Mouse (Mus musculus): ENCODE data around the gene Ciita. TPM values are rescaled to one million over a fixed set of nuclear protein-coding genes. Genes with fewer than 3 reads are reported as not detected.

Gene Ciita
- total and polyA plus RNA-seq, 3 experiments: 39.1 to 69.6 (median 39.8) TPM

- no peak for TF ChIP-seq MAZ (IDR thresholded peaks at IDR 0.05; ENCODE audit: low read depth, low read length)
- TF ChIP-seq E2F4 (IDR thresholded peaks at IDR 0.05; ENCODE audit: insufficient replicate concordance, low read depth, low read length): no peak
- no peak for TF ChIP-seq IRF4 (IDR thresholded peaks at IDR 0.05; ENCODE audit: low read depth, low read length)
- no peak for TF ChIP-seq CTCF (conservative IDR thresholded peaks at IDR 0.05 in 1 of 2, IDR thresholded peaks at IDR 0.05 in 1 of 2; ENCODE audit: low read depth in 2 of 2, low read length in 2 of 2)
- TF ChIP-seq TCF12 (IDR thresholded peaks at IDR 0.05; ENCODE audit: low read depth, low read length): no peak
- TF ChIP-seq NRF1 (IDR thresholded peaks at IDR 0.05; ENCODE audit: low read depth, low read length): no peak
- no peak for TF ChIP-seq HCFC1 (IDR thresholded peaks at IDR 0.05; ENCODE audit: low read depth, low read length)
- no peak for TF ChIP-seq ETS1 (conservative IDR thresholded peaks at IDR 0.05; ENCODE audit: low read depth, low read length)
- TF ChIP-seq MAX (IDR thresholded peaks at IDR 0.05; ENCODE audit: low read length): no peak
- TF ChIP-seq JUND (conservative IDR thresholded peaks at IDR 0.05; ENCODE audit: low read depth, low read length): no peak
- TF ChIP-seq EP300 (IDR thresholded peaks at IDR 0.05; ENCODE audit: low read length): no peak
- TF ChIP-seq ZKSCAN1 (IDR thresholded peaks at IDR 0.05; ENCODE audit: borderline replicate concordance, low read depth, low read length): no peak
- TF ChIP-seq MXI1 (IDR thresholded peaks at IDR 0.05; ENCODE audit: low read depth, low read length): no peak
- TF ChIP-seq POLR2AphosphoS2 (IDR thresholded peaks at IDR 0.05; ENCODE audit: low read depth, low read length): no peak
- TF ChIP-seq CHD2 (IDR thresholded peaks at IDR 0.05; ENCODE audit: low read length): no peak
- no peak for TF ChIP-seq KAT2A (IDR thresholded peaks at IDR 0.05; ENCODE audit: insufficient replicate concordance, low read length)
- no peak overlapping the region for H3K27ac ChIP-seq (ENCODE audit: insufficient read depth, low read depth)
- no peaks in the 10 kb centered on the region for H3K4me1 ChIP-seq (ENCODE audit: control insufficient read depth in 1 of 2, insufficient read depth in 2 of 2)
- in situ Hi-C loops (cut with MboI; ENCODE audit: low pct_ligation_motif_present, low pct_unique_long_range_greater_than_20kb, low sequenced_read_pairs): no loop called here
- dilution Hi-C loops (cut with MboI; ENCODE audit: extremely low pct_ligation_motif_present, extremely low pct_unique_long_range_greater_than_20kb, low sequenced_read_pairs): no loop called here
- no peak overlapping the region for H3K4me2 ChIP-seq (ENCODE audit: insufficient read depth, low read depth, poor library complexity, severe bottlenecking)
- 0 out of 2 replicates have a peak, but pooled peaks cover under 1% of the 10 kb centered on the region for H3K79me2 ChIP-seq (replicated peaks; ENCODE audit: control insufficient read depth, extremely low read depth, insufficient read depth, poor library complexity, severe bottlenecking)
- H3K27me3 ChIP-seq (replicated peaks): no peaks in the 10 kb centered on the region
- DNase-seq (ENCODE audit: extremely low read depth): no peak
- H3K9ac ChIP-seq (ENCODE audit: insufficient read depth, low read depth): no peak overlapping the region
- peaks cover 30 to 52% of the 10 kb centered on the region in 2 experiments for H3K36me3 ChIP-seq (replicated peaks in 1 of 2; ENCODE audit: control insufficient read depth in 1 of 2, insufficient read depth in 1 of 2, low read length in 1 of 2)
- no peaks in the 10 kb centered on the region for H3K9me3 ChIP-seq (replicated peaks; ENCODE audit: low read length)
- H3K4me3 ChIP-seq (replicated peaks in 1 of 3; ENCODE audit: low read depth in 2 of 3, low read length in 2 of 3, poor library complexity in 1 of 3): no peak overlapping the region
Observed at GRCm38 (mm10) chr16:10559991-10560390, 80.1 kb downstream of the Ciita start.

GRCm38 (mm10) chr16:10565278-10565885 lies 85.5 kb downstream of the Ciita start:
- in situ Hi-C loops (cut with MboI; ENCODE audit: low pct_ligation_motif_present, low pct_unique_long_range_greater_than_20kb, low sequenced_read_pairs): no loop called here

More at GRCm38 (mm10) chr16:10565278-10565885, 85.5 kb downstream of the Ciita start:
- Histone ChIP-seq H3K27ac (ENCODE audit: insufficient read depth, low read depth) (no peak overlapping the region), H3K4me2 (ENCODE audit: insufficient read depth, low read depth, poor library complexity, severe bottlenecking) (no peak overlapping the region), H3K36me3 (replicated peaks in 1 of 2; ENCODE audit: control insufficient read depth in 1 of 2, insufficient read depth in 1 of 2, low read length in 1 of 2) (peaks cover 38 to 83% of the 10 kb centered on the region in 2 experiments), H3K27me3 (replicated peaks) (no peaks in the 10 kb centered on the region), H3K9ac (ENCODE audit: insufficient read depth, low read depth) (no peak overlapping the region), H3K4me1 (ENCODE audit: control insufficient read depth in 1 of 2, insufficient read depth in 2 of 2) (peaks cover 2 to 15% of the 10 kb centered on the region in 2 experiments; a peak in 3 of 4 replicates), H3K4me3 (replicated peaks in 1 of 3; ENCODE audit: low read depth in 2 of 3, low read length in 2 of 3, poor library complexity in 1 of 3) (no peak overlapping the region), H3K9me3 (replicated peaks; ENCODE audit: low read length) (no peaks in the 10 kb centered on the region), H3K79me2 (replicated peaks; ENCODE audit: control insufficient read depth, extremely low read depth, insufficient read depth, poor library complexity, severe bottlenecking) (no peaks in the 10 kb centered on the region)
- TF ChIP-seq IRF4 (IDR thresholded peaks at IDR 0.05; ENCODE audit: low read depth, low read length) (no peak), JUND (conservative IDR thresholded peaks at IDR 0.05; ENCODE audit: low read depth, low read length) (no peak), USF1 (IDR thresholded peaks at IDR 0.05; ENCODE audit: low read depth, low read length) (no peak), KAT2A (IDR thresholded peaks at IDR 0.05; ENCODE audit: insufficient replicate concordance, low read length) (no peak), MXI1 (IDR thresholded peaks at IDR 0.05; ENCODE audit: low read depth, low read length) (no peak), UBTF (IDR thresholded peaks at IDR 0.05; ENCODE audit: low read depth, low read length) (no peak), SMC3 (IDR thresholded peaks at IDR 0.05; ENCODE audit: low read depth, low read length) (peak; percentile 88), USF2 (conservative IDR thresholded peaks at IDR 0.05; ENCODE audit: low read depth, low read length) (no peak), MAZ (IDR thresholded peaks at IDR 0.05; ENCODE audit: low read depth, low read length) (0 out of 2 replicates have a peak, but pooled peaks have one; percentile 59), ZMIZ1 (IDR thresholded peaks at IDR 0.05; ENCODE audit: low read depth, low read length) (no peak), MAX (IDR thresholded peaks at IDR 0.05; ENCODE audit: low read length) (no peak), MEF2A (IDR thresholded peaks at IDR 0.05; ENCODE audit: borderline replicate concordance, low read depth, low read length) (peak; percentile 41; the same call in 1 of the 2 replicates), CTCF (conservative IDR thresholded peaks at IDR 0.05 in 1 of 2, IDR thresholded peaks at IDR 0.05 in 1 of 2; ENCODE audit: low read depth in 2 of 2, low read length in 2 of 2) (peak; percentile 95 to 98), EP300 (IDR thresholded peaks at IDR 0.05; ENCODE audit: low read length) (no peak), SIN3A (IDR thresholded peaks at IDR 0.05; ENCODE audit: low read length) (no peak), RAD21 (IDR thresholded peaks at IDR 0.05; ENCODE audit: low read depth, low read length) (peak; percentile 87), RCOR1 (conservative IDR thresholded peaks at IDR 0.05; ENCODE audit: low read depth, low read length) (no peak), ETS1 (conservative IDR thresholded peaks at IDR 0.05; ENCODE audit: low read depth, low read length) (no peak), ZC3H11A (IDR thresholded peaks at IDR 0.05; ENCODE audit: low read depth, low read length) (0 out of 2 replicates have a peak, but pooled peaks have one; percentile 39)
- dilution Hi-C loops (cut with MboI; ENCODE audit: extremely low pct_ligation_motif_present, extremely low pct_unique_long_range_greater_than_20kb, low sequenced_read_pairs): no loop called here
- peak; percentile 81 for DNase-seq (ENCODE audit: extremely low read depth)

Measured in CH12.LX (cell line).